Mouse (Mus musculus) ES-Bruce4 (cell line): Measurements from ENCODE around the gene Pum1.

Experiments
- CTCF ChIP-seq: IDR thresholded peaks from one replicate; pipeline ENCODE4 v1.8.1; 2011; ENCODE audit warnings: low read depth, low read length
- EP300 ChIP-seq: IDR thresholded peaks from 2 replicates; pipeline ENCODE4 v1.6.1; 2011; ENCODE audit warnings: low read depth, low read length; ENCODE audit not compliant: insufficient read depth
- POLR2A ChIP-seq: IDR thresholded peaks from one replicate; pipeline ENCODE4 v1.8.1; 2011; ENCODE audit warnings: low read length; ENCODE audit not compliant: insufficient read depth

GRCm38 (mm10) chr4:130787530-130787929, 124.4 kb downstream of the Pum1 start:
- TF ChIP-seq CTCF: no peak
- no peak for TF ChIP-seq POLR2A
- no peak for TF ChIP-seq EP300
